Mouse (Mus musculus): ENCODE measurements at regions not wholly inside any gene's neighbourhood (a gene's known extent, or its start where the extent isn't known, plus 50 kb on each side); places are given as distances from the start of the nearest gene placed in this dataset.

DNA sequence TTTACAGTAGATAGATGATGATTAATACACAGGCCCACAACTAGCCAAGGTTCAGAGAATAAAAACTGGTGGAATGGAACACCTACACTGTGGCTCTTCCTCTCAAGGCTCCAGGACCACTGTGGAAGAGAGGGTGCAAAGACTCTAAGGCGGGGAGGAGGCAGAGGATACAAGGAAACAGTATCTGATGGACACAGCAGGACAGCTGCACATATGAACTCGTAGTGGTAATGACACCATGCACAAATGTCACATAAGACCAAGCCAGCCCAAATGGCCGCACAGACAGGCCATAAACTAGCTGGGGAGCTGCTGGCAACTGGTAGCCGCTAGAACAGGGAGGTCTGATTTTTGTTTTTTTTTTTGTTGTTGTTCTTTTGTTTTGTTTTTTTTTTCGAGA lies 197.0 kb upstream of the Serp2 start:
- TF ChIP-seq CTCF (conservative IDR thresholded peaks at IDR 0.05; ENCODE audit: low read length) (no peak), NANOG (IDR thresholded peaks at IDR 0.05; ENCODE audit: borderline replicate concordance, low read length) (no peak), POU5F1 (IDR thresholded peaks at IDR 0.05; ENCODE audit: borderline replicate concordance, low read length) (no peak)

Data from E14TG2a.4 (cell line).